Mouse (Mus musculus): ENCODE measurements around the gene E130308A19Rik.

Gene E130308A19Rik

DNA sequence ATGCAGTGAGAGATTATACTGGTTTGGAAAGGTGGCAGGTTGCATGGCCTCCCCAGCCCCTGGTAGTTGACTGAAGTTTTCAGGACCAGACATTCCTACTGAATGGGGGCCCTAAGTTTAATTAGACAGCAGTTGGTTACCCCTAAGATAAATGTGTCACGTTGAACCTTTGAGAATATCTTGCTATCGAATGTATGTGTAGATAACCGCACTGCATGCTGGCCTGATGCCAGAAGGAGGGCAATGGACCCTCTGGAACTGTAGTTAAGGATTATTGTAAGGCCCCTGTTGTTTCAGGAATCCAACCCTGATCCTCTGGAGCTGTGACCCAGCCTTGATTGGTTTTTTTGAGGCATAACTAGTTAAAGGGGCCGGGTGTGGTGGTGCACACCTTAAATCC lies 58.3 kb downstream of the E130308A19Rik start:
- DNase-seq, result no peak

GRCm38 (mm10) chr4:59686716-59687115 lies 60.7 kb downstream of the E130308A19Rik start:
- DNase-seq, result no peak

GRCm38 (mm10) chr4:59689055-59689454 lies 63.0 kb downstream of the E130308A19Rik start:
- no peak for DNase-seq

- DNase-seq, result no peak
Observed at GRCm38 (mm10) chr4:59690145-59690544, 64.1 kb downstream of the E130308A19Rik start.

GRCm38 (mm10) chr4:59696846-59697245 lies 70.8 kb downstream of the E130308A19Rik start:
- DNase-seq, result no peak

DNA sequence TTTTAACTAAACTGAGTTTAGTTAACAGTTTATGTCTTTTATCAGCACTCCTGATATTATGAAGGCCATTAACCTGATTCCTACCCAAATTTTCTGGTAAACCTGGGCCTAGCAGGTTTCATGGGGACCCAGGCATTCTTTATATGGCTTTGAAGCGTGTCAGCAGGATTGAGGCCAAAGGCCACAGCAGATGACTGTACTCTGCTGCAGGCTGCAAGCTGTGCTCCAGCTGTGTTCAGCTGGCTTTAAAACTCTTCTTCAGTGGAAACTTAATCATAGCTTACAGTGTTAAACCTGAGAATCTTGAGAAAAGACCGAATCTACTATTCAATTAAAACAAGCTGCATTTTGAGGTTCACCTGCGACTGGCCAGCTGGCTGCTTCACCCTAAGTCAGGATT lies 71.9 kb downstream of the E130308A19Rik start:
- no peak for DNase-seq

DNA sequence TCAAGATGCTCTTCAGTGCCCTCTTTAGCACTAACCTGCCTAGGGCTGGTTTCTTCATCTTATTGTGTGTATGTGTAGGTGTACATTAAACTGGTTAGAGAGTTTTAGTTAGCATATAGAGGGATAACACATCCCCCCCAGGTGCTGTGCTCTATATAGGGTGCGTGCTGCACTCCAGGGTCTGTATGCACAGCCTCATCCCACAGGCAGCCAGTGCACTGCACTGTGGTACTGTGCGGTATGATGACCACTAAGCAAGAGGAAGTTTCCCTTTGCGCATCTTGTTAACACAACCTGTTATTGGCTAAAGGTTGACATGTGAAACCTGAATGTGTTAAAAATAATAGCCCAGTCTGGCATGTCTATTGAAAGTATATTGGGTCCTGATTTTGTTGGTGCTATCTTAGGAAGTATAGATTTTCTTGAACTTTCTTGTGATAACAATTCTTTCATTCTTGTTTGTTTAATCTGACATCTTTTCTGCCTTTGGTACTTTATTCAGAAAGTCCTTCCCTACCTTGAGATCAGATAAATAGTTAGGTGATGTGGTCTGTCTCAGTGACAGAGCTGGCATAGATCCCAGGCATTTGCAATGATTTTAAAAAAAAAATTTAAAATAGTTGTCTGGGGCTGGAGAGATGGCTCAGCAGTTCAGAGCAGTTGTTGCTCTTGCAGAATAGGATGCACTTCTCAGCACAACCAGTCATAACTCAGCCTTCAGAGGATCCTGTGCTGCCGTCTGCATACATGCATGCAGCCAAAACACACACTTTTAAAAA lies 73.2 kb downstream of the E130308A19Rik start:
- no peak for DNase-seq

DNA sequence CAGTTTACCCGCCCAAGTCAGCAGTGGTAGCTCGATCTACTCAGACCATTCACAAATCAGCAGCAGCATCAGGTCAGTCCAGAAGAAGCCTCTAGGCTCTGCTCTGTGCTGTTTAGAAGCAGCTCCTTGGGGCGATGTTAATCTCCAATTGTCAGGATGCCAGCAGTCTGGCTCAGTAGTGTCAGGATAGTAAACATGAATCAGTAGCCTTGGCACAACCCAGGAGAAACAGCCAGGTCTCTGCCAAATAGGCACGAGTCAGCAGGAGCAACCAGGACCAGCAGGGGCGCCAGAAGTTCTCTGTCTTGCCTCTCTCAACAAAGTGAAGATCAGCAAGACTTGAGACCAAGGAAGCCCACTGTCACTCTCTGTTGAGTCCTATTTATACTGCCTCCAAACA lies 83.3 kb downstream of the E130308A19Rik start:
- peak; percentile 42 to 43 for DNase-seq

DNA sequence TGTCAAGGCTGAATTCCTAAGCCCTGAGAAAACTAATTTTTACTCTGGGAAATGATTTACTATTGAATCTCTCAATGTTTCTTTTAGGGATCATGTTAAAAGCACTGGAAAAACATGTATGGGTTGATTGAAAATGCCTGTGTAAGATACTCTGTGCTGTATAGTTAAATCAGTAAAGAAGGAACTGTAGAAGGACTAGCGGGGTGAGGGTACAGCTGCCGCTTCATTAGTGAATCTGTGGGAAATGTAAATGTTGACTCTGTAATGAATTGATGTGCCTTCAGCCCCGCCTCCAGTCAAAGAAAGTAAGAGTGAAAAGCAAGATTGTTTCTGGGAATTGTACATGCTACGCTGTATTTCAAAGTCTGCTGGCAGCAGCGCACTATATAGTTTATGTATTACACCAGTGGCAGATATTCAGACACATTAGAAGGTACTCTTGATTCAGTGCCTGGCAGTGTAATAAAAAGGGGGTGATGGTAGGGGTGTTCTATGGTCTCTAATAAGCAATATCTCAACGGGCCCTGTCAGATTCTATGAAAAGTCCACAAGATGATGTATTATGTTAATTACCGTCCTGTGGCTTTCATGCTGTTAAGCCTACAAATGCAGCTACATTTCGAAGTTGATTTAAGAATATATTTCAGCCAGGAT lies 84.9 kb downstream of the E130308A19Rik start:
- DNase-seq, result no peak

- no peak for DNase-seq
Observed at GRCm38 (mm10) chr4:59712451-59712850, 86.4 kb downstream of the E130308A19Rik start.

GRCm38 (mm10) chr4:59712955-59713354 lies 86.9 kb downstream of the E130308A19Rik start:
- DNase-seq, result no peak

DNA sequence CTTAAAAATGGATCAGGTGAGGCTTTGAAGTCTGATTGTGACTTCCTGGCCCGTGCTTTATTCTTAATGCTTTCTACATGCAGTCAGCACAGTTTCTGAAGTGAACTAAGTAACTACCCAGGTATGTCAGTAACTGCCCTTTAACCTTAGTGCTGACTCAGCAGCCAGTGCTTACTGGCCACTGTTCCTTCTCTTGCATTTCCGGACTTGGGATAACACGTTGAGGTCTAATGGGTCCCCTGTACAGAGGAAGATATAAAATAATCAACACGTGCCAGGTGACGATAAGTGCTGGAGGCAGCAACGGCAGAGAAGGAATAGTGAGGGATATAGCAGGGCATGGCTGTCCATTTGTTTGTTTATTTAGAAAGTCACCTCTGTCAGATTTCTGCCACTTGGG lies 88.5 kb downstream of the E130308A19Rik start:
- DNase-seq, result peak; percentile 51 to 61

DNA sequence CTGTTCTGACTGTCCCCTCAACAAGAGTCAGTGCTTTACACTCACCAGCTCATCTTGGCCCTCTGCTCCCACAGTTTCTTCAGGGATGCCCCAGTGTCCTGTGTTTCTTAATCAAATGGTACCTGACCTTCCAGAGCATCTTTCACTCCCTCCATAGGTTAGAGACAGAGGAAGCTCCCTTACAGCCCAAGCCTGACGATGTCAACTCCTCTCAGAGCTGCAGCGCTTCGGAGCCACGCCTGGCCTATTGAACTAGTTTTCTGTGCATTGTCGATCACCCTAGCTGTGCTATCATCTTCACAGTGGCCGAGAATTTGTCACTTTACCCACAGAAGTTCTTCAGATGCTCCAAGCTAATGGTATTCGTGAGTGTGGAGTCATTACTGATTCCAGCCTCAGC lies 88.9 kb downstream of the E130308A19Rik start:
- no peak for DNase-seq

- DNase-seq, result no peak
Observed at GRCm38 (mm10) chr4:59715531-59715930, 89.5 kb downstream of the E130308A19Rik start.

- peak; percentile 60 to 85 for DNase-seq
Observed at GRCm38 (mm10) chr4:59717349-59717748, 91.3 kb downstream of the E130308A19Rik start.

GRCm38 (mm10) chr4:59718542-59718941 lies 92.5 kb downstream of the E130308A19Rik start:
- DNase-seq, result no peak

DNA sequence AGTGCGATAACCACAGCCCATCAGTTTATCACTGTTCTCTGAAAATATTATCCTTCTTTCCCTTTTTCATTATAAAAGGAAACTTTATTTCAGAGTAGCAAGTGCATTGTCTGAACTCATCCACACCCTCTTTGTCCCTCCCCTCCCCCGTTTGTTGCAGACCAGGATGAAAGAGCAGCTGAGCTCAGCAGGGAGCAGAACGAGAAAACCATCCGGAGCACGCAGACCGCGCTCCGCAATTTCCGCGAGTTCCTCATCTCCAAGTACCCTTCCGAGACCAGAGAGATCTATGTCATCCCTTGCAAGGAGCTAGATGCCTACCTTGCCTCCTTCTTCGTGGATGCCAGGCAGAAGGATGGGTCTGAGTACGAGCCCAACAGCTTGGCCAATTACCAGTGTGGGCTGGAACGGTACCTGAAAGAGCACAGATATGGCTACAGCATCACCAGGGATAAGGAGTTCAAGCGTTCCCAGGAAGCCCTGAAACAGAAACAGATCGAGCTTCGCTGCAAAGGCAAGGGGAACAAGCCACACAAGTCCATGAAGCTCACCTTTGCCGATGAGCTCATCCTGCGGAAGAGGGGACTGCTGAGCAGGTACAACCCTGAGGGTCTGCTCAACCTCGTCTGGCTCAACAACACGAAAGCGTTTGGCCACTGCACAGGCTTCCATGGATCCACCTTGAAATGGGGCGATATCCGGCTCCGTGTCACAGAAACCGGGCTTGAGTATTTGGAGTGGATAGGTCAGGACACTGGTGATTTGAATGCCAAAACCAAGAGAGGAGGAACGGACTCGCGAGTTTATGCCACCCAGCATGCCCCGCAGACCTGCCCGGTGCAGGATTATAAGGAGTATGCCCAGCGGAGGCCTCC lies 93.7 kb downstream of the E130308A19Rik start:
- DNase-seq, result no peak

- no peak for DNase-seq
Observed at GRCm38 (mm10) chr4:59721811-59722210, 95.8 kb downstream of the E130308A19Rik start.

DNA sequence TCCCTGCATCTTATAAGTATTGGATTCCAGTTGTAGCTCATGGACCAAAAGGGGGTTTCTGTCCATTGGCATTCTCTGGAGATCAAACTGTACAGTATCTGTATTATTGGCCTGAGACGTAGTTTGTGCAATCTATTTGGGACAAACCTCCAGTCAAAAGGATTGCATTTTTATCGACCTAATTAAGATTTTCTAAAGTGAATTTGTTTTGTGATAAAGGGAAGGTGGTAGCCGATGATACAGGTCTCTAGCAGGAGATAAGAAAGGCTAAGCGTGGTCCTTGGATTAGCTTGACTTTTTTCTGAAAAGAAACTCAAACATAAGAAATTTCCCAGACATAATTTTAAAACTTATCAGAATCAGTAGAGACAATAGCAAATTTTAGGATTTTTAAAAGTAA lies 99.6 kb downstream of the E130308A19Rik start:
- DNase-seq, result no peak

GRCm38 (mm10) chr4:59726501-59726900 lies 100.5 kb downstream of the E130308A19Rik start:
- DNase-seq, result no peak

DNA sequence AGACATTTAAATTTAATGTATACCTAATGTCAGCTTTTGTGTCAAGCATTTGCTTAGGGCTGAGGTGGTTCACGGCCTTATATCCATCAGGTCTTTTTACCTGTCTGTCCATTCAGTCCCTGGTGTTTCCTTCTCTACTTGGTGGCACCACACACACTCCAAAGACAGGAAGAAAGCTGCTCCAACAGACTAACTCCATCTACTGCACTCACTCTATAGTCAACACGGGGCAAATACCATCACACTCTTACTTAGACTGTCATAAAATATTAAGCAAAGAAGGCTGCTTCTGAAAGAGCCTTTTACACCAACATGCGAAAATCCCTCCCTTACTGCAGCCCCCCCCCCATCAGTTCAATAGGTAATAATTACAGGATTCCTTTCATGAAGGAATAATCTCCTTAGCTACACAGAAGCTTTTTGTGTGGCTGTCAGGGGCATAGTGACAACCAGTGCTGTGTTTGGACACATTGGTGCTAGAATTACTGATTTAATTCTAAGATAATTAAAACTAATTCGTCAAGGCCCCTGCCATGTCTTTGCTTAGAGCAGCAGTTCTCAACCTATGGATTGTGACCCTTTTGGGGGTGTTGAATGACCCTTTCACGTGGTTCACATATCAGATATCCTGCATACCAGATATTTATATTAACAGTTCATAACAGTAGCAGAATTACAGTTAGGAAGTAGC lies 101.3 kb downstream of the E130308A19Rik start:
- DNase-seq, result no peak

DNA sequence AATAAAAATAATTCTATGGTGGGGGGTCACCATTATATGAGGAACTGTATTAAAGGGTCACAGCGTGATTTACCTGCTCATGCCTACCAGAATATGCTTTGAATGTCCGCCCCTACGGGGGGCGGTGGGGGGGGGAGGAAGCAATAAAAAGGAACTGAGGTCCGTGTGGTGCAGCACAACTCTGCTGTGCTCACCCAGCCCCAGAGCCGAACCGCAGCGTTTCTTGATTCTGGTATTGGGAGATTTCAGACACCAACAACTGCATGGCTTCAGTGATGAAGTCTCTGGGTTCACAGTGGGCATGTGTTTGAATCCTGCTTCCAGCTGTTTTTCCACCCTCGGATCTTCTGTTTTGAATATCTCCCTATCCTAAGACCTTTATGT lies 101.9 kb downstream of the E130308A19Rik start:
- DNase-seq, result no peak

GRCm38 (mm10) chr4:59728839-59729238 lies 102.8 kb downstream of the E130308A19Rik start:
- no peak for DNase-seq
